Mouse (Mus musculus) erythroblast, embryonic 14.5 days (primary cell): ENCODE data around the gene Mapk12. TPM values are rescaled to one million over a fixed set of nuclear protein-coding genes. Genes with fewer than 3 reads are reported as not detected.

Source experiments
- H3K27me3 ChIP-seq: 2 replicates; pipeline ENCODE4 v1.6.1; 2012; ENCODE audit warnings: inconsistent platforms; ENCODE audit not compliant: control insufficient read depth
- H3K36me3 ChIP-seq: 2 replicates; pipeline ENCODE4 v1.6.1; 2012; ENCODE audit warnings: mild to moderate bottlenecking, inconsistent platforms; ENCODE audit not compliant: control insufficient read depth
- H3K4me1 ChIP-seq: 2 replicates; pipeline ENCODE4 v1.6.1; 2012; ENCODE audit warnings: inconsistent platforms; ENCODE audit not compliant: control insufficient read depth
- H3K4me3 ChIP-seq: replicated peaks from 2 replicates; pipeline ENCODE3; 2012; ENCODE audit warnings: moderate library complexity, mild to moderate bottlenecking, inconsistent platforms
- H3K9me3 ChIP-seq: 2 replicates; pipeline ENCODE4 v1.6.1; 2012; ENCODE audit warnings: low read length, inconsistent platforms, mixed read lengths; ENCODE audit not compliant: control insufficient read depth
- GATA1 ChIP-seq: IDR thresholded peaks from 2 replicates; pipeline ENCODE4 v1.6.1; 2012; ENCODE audit warnings: low read length, inconsistent platforms, mixed read lengths
- TAL1 ChIP-seq: IDR thresholded peaks from 3 replicates; pipeline ENCODE4 v1.6.1; 2012; ENCODE audit warnings: low read length, inconsistent platforms, mixed read lengths
- polyA plus RNA-seq: library from polyadenylated mRNA; stranded (reverse); fragments of >175 nt; gene quantifications from 2 replicates; pipeline ENCODE4 v1.2.3, GENCODE M21; 2012

Gene Mapk12
- polyA plus RNA-seq, 1 experiment = 0.02 TPM

DNA sequence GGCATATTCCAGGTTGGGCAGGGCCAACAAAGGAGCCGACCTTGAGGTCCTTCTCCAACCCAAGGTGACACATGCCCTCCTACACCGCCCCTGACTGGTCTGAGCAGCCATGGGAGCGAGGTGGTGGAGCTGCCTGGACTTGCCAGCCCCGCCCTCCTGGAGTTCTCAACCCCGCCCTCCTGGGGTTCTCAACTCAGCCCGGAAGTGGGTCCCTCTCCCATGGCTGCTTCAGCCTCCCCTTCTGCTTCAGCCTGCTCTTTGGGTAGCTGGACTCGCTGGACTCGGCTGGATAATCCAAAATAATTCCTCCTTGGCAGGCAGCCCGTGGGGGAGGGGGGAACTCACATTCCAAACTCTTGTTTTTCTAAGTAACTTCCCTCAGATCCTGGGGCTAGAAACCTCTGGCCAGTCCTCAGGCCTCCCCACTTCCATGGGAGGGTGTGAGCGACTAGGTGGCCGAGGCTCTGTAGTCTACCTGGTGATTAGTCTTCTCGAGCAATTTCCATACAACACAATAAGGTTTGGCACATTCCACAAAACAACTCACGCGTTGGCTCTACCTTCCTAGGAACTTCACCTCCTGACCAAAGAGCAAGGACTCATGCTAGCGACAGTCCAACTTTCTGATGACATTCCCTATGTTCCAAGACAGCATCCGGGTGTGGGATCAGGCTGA lies 38.6 kb upstream of the Mapk12 start:
- H3K36me3 ChIP-seq = no peaks in the 10 kb centered on the region
- peaks cover 34% of the 10 kb centered on the region for H3K4me1 ChIP-seq
- peaks cover 8% of the 10 kb centered on the region for H3K9me3 ChIP-seq
- peak overlapping the region; percentile 60 for H3K4me3 ChIP-seq
- TF ChIP-seq TAL1 = no peak
- no peak for TF ChIP-seq GATA1
- peaks cover 77% of the 10 kb centered on the region for H3K27me3 ChIP-seq

DNA sequence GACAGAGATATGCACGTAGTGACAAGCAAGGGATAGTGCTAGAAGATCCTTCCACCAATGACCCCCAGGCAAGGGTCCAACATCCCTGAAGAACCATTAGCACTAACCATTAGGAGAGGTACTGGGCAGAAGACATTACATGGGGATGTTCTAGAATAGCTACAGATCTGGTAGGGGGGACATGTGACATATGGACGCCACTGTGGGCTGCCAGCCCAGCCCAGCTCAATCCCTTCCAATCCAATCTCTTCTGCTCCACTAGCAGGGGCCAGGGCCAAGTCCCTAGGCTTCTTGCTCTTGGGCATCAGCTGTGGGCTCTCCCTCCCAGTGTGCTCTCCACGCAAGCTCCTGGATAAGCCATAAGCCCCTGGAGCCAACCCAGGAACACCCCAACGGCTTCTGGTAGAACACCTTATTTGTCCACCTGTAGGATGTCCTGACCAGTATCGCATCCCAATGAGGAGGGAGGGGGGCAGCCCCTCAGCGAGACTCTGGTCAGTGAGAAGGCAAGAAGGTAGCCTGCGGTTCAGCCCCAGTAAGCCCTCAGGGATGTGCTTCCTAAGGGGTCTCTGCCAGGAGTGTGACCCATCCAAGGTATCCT lies 37.9 kb upstream of the Mapk12 start:
- no peaks in the 10 kb centered on the region for H3K36me3 ChIP-seq
- peaks cover 8% of the 10 kb centered on the region for H3K9me3 ChIP-seq
- no peak for TF ChIP-seq GATA1
- TF ChIP-seq TAL1 = no peak
- no peak overlapping the region for H3K4me3 ChIP-seq
- peaks cover 41% of the 10 kb centered on the region for H3K4me1 ChIP-seq
- peaks cover 85% of the 10 kb centered on the region for H3K27me3 ChIP-seq

DNA sequence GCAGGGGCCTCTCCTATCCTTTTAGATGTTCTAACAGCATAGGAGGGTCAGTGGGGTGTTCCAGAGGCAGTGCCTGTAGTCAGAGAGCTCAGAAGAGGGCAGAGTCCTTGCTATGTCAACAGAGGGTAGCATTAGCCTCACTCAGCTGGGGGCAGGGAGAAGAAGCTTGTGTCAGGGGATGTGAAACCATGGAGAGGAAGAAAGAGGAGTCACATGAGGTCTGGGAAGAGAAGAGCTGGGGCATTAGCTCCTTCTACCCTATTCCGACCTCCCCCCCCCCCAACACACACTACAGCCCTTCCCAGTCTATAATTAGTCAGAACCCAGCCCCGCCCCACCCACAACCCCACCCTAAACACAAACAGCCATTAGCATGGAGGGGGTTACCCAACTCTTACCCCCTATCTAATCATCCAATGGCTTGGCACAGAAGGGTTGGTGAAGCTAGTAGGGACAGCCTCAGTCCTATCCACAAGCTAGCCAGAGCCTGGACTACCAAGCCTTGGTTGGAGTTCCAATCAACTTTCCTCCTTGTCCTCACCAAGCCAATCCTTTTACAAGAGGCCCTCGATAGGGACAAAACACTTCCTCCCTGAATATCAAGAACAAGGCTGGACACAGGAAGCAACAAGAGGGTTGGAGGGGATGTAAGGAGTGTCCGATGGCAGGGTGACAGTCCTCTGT lies 37.2 kb upstream of the Mapk12 start:
- H3K27me3 ChIP-seq = peaks cover 86% of the 10 kb centered on the region
- TF ChIP-seq TAL1 (no peak), GATA1 (no peak)

DNA sequence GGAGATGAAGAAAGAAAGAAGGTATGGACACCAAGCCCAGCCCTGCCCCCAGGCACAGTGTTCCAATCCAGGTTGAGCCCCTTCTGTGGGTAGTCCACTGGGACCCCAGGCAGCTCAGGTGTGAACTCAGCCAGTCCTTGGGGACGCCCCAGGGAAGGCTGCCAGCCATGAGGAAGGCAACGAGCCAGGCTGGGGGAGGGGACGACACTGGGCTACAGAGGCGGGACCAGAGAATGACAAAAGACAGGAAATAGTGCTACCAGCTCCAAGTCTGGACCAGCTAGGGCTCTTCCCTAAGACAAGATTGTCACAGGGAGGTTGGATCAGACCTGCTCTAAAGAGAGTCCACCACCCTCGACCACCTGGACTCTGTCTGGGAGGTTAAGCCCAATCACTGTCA lies 36.6 kb upstream of the Mapk12 start:
- TF ChIP-seq TAL1 (no peak), GATA1 (no peak)
- Histone ChIP-seq H3K9me3 (peaks cover 8% of the 10 kb centered on the region), H3K36me3 (no peaks in the 10 kb centered on the region), H3K27me3 (peaks cover 86% of the 10 kb centered on the region), H3K4me3 (no peak overlapping the region), H3K4me1 (peaks cover 47% of the 10 kb centered on the region)

More for the DNA sequence above, 37.2 kb upstream of the Mapk12 start:
- H3K4me1 ChIP-seq = peaks cover 47% of the 10 kb centered on the region
- no peak overlapping the region for H3K4me3 ChIP-seq
- peaks cover 8% of the 10 kb centered on the region for H3K9me3 ChIP-seq
- H3K36me3 ChIP-seq = no peaks in the 10 kb centered on the region

DNA sequence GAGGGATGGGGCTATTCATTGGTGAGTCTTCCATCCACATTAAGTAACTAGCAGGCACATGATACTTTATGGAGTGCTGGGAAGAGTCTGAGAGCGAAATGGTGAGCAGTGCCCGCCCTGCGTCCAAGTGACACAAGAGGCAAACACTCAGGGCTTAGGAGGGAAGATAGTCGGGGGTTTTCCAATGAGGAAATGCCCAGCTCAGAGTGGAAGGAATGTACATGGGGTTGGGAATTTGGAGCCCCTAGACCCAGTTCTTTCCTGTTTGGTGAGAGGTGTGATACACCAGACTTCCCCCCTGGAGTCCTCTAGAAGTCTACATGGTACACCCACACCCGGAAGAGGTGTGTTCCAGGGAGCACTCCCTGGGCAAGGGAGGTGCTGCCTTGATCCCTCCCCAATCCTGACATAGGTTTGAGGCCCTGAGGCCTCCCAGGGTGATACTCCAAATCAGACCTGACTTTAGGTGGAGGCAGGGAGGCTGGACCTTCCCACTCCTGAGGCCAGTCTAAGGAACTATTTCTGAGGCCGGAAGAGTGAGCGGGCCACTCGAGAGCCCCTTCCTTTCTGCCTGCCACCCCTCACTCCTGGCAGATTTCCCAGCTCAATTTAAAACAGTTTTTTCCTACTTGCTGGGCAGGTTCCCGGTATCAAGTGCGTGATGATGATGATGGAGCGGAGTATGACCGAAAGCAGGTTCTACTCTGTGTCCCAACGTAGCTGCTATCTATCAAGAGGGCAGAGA lies 35.1 kb upstream of the Mapk12 start:
- no peak for TF ChIP-seq TAL1
- peaks cover 43% of the 10 kb centered on the region for H3K4me1 ChIP-seq

DNA sequence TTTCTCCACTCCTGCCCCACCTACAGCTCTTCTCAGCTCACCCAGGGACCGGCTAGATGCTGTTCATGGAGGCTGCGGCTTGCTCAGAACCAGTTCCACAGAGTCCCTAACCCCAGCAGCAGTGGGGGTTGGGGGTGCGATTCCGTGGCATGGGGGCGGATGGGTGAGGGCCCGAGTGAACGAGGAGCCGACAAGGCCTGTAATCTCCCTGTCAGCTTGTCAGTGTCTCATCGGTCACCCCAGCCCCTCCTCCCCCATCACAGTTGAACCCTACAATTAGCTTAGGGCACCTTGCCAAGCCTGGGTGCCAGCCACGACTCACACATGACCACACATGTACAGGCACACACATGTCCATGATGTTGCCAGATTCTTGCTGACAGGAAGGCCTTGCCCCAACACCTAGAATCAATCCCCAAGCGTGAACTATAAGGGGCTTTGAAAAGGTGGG lies 34.4 kb upstream of the Mapk12 start:
- TF ChIP-seq TAL1 (no peak), GATA1 (no peak)
- H3K4me1 ChIP-seq = peaks cover 37% of the 10 kb centered on the region
- no peak overlapping the region for H3K4me3 ChIP-seq
- H3K9me3 ChIP-seq = no peaks in the 10 kb centered on the region
- H3K27me3 ChIP-seq = peaks cover 75% of the 10 kb centered on the region
- no peaks in the 10 kb centered on the region for H3K36me3 ChIP-seq

More for the DNA sequence above, 35.1 kb upstream of the Mapk12 start:
- H3K27me3 ChIP-seq = peaks cover 82% of the 10 kb centered on the region
- H3K4me3 ChIP-seq = no peak overlapping the region
- no peaks in the 10 kb centered on the region for H3K36me3 ChIP-seq
- peaks cover 3% of the 10 kb centered on the region; the same call in 1 of the 2 replicates for H3K9me3 ChIP-seq

DNA sequence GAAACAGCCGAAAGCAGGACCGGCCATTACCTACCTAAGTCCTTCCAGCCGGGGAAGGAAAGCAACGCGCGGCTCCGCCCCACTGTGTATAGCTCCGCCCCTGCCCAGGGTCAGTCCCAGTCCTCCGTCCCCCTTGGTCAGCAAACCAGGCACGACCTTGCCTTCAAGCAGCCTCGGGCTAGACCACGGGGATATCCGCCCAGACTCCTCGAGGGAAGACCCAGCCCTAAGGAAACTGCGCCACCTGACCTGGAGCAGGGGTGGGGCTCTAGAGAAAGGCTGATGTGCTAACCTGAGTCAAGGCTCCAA lies 33.4 kb upstream of the Mapk12 start:
- TF ChIP-seq GATA1 (no peak), TAL1 (no peak)
- Histone ChIP-seq H3K27me3 (peaks cover 64% of the 10 kb centered on the region), H3K36me3 (no peaks in the 10 kb centered on the region), H3K9me3 (no peaks in the 10 kb centered on the region), H3K4me1 (peaks cover 32% of the 10 kb centered on the region), H3K4me3 (peak overlapping the region; percentile 55)

DNA sequence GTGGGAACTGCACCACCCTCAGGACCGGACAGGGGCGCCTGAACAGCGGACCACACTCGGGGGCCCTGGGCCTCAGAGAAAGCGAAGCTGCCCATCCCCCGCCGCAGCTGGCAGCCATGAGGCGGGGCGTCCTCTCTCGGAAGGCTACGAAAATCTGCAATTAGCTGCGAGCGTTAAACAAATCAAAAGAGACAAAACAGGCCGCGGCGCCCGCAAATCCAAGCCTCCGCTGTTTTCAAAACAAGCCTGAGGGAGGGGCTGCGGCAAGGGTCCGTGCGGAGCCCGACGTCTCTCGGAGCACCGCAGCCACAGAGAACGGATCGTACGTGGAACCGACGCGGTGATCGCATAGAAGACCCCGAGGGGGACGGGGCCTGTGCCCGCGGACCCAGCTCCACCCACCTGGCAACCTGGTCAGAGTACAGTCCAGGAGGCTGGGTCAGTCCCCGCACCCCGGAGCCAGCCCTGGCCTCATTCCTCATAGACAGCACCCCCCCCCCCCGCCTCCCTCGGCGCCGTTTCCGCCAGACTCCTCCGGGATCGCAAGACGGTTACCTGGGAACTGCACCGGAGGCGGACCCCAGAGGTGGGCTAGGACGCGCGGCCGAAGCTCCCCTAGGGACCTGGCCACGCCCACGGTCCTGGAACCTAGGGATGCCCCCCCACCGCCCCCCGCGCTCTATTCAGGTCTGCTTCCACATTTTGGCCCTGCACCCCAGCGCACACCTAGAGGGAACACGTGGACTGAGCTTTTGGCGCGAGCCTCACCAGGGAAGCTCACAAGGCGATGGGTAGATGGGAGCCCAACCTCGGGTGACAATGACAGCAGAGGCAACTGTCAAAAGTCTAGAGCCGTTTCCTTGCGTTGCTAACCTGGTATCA lies 32.8 kb upstream of the Mapk12 start:
- H3K36me3 ChIP-seq = no peaks in the 10 kb centered on the region; the same call in 1 of the 2 replicates
- peaks cover 58% of the 10 kb centered on the region for H3K27me3 ChIP-seq
- TF ChIP-seq GATA1 (no peak), TAL1 (no peak)
- no peaks in the 10 kb centered on the region for H3K9me3 ChIP-seq
- peaks cover 26% of the 10 kb centered on the region for H3K4me1 ChIP-seq
- H3K4me3 ChIP-seq = peak overlapping the region; percentile 55
